Mouse (Mus musculus) heart, postnatal 36 days (tissue): ENCODE results near the gene Mrpl24. TPM values are rescaled to one million over a fixed set of nuclear protein-coding genes. Genes with fewer than 3 reads are reported as not detected.

Experiments used
- DNase-seq, 2 experiments: peaks; one replicate each; pipeline ENCODE4 v3.0.0; 2021 to 2022
- intact Hi-C: fragments of 180-260 bp; cut with DNase I; formaldehyde crosslinking; loops from one replicate; pipeline ENCODE4 v1.15.1; 2025
- total RNA-seq, 2 experiments: library from RNA; stranded (reverse); gene quantifications; 2 replicates each; pipeline ENCODE4 v1.2.3; 2021

Gene Mrpl24
- total RNA-seq, 2 experiments from 2014 or later, result 69.5 to 75.1 TPM

DNA sequence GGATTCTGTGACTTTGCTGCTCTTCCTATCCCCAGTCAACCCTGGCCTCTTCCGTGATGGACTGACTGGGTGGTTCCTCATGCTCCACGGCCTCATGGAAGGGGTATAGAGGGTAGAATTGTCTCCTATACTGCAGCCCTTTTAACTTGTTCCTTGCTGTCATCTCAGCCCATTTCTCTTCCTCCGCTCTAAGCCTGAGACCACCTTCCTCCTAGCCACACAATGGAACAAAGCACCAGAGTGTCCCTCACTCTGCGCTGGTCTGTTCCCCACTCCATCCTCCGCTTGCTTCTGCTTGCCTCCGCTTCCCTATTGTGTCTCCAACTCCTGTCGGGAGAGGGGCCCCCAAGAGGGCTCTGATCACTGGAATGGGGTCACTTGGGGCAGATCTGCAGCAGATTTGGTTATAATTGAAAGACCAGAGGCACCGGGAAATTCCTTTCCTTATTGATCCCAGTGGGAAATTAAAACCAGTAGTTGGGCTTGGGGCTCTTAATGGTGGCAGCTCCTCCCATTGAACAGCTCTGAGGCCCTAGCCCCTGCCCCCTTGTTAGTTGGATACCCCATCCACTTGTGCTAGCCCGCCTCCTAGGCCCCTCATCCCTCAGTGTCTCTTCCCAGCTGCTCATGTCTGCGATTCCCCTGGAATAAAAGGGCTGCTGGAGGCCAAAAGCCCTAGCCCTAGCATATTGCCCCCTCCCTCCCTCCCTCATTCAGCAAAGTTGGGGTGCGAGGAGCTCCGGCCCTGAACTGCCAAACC is 26.7 kb downstream of the Mrpl24 start:
- intact Hi-C loops, result no loop called here
- no peak for DNase-seq

DNA sequence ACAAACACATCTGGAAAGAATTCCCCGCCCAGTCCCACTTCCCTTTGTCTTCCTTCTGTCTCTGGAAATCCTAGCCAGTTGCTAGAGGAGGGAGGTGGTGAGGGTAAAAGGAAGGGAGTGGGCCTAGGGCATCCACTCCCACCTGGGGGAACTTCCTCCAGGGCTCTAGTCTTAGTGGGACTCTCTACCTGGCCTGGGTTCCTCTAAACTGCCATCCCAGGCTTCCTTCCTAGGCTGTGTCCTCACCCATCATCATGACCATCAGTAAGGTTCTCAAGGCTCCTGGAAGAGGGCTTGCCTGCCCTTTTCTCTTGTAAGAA is 27.2 kb downstream of the Mrpl24 start:
- intact Hi-C loops, result no loop called here
- no peak for DNase-seq

DNA sequence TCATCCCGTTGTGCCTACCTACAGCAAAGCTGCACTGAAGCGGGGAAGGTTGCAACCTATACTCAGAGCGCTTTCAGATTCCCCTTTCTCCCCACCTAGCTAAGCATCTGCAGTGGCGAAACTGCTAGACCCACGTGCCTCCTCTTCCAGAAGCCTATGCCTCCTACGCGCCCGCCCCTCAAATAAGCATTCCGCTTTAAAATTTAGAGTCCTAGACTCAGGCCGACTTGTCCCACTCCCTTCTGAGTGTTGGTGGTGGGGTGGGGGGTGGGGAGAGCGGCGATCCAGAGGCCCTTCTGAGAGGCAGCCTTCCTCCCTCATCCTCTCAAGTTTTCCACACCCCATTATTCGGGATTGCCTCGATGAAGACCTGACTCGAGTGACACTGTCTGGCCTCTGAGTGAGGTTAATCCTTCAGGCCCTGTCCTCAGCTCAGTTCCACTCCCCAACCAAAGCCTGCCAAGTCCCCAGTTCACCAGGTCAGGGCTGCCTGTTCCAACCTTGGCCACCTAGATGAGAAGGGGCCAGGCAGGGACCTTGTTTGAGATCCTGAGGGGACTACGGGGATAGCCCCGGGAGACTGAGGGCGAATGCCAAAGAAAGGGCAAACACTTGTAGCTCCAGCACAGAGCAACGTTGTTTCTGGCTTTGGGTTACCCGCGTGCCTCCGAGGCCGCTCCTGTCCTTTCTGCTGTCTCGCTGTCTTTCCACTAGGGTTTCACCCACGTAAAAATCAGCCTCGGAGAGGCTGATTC is 27.9 kb downstream of the Mrpl24 start:
- intact Hi-C loops, result no loop called here
- DNase-seq, result no peak

DNA sequence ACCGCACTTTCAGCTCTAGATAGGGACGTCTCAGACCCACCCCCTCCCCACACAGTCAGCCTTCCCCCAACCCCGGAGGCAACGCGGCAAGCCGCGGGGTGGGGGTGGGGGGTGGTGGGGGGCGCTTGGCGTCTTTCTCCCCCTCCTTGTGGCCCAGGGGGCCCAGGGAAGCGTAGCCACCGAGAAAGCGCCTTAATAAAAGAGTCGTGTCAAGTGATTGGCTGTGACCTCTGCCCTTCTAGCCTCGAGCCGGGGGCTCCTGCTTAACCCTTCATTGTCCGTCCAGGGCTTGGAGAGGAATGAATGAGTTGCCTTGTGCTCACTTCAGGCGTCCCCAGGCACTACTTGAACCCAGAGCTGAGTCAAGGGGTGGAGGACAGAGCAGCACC is 28.5 kb downstream of the Mrpl24 start:
- intact Hi-C loops, result no loop called here
- no peak for DNase-seq

DNA sequence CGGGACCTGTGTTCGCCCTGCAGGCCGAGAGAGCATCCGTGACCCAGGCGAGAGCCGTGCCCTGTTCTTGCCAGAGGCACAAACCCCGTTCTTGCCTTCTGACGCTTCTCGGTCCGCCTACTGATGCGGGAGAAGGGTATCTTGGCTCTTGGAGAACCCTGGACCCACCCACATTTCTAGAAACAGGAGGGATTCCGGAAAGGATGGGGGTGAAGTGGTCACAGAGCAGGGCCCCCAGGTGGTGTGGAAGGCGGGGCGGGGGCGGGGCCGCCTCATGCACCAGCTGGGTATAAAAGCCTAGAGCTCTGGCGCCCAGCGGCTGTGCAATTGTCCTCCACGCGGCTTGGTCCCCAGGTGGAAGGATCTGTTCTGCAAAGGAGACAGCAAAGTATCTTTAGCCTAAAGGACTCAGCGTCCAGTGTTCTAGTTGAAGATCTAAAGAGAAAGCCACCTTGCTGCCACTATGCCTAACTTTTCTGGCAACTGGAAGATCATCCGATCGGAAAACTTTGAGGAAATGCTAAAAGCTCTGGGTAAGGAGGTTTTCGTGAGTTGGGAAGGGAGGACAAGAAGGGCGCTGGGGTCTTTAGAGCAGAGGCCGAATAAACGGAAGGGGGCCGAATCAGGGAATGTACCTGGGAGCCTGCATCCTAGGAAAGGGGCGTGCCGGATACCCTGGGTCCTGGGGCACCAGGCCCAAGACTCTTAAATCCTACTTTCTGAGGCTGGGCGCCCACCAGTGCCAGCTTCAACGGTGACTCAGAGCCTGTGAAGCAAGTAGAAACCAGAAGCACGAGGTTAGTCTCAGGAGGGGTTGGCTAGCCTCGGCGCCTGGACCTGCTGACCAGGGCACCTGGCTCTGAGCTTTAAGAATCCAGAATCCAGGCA is 29.3 kb downstream of the Mrpl24 start, which contains the start of gene Crabp2:
Gene Crabp2 (plus strand): TSS at position 289 of the 888 bp plus-strand sequence.
- intact Hi-C loops, result no loop called here
- no peak for DNase-seq

DNA sequence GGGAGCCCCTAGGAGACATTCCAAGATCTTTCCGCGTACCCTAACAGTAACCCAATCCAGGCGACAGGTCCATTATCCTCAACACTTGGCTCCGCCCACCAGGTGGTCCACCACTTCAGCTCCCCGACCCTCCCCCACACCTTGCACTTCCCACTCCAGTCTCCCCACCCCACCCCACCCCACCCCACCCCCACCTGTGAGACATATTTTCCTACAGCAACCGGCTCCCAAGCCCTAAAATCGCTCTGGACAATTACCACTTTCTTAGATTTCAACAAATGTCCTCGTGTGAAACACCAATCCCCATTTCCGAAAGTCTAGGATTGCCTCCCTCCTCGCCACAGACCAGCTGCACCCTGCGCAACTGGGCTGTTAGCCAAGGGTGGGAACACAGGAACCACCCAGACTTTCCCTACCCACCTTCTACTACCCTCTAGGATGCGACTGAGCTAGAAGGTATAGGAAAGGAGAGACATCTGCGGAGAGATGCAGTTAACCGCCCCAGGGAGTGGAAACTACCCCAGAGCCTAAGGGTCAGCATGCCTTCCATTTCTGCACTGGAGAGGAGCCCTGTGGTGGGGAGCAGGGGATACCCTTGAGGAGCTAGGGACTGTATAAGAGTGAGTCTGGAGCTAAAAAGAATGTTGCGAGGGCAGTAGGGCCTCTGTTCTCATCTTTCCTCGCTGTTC is 30.1 kb downstream of the Mrpl24 start:
- no peak for DNase-seq
- intact Hi-C loops, result no loop called here

DNA sequence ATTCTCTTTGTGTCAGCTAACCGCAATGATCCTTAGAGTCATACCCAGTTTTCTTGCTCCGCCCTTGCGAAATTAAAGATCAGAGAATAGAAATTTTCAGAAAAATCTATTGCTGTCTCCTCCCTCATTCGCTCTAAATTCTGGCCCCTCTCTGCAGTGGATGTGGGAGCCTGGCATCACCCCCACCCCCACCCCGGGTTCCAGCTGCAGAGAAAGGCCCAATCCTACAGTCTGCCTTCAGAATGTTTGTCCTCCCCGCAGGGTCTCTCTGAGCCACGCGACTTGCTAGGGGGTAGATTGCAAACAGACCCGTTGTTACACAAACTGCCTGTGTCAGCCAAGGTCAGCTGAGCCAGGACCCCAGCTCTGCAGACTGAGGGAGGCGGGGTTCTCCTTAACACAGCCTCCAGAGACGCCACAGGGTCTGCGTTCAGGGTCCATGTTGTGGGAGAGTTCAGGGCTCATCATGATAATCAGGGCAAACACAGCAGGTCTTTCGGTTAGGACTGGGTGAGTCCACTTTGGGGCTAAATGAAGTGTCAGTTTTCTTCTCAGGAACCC is 30.7 kb downstream of the Mrpl24 start:
- no peak for DNase-seq
- intact Hi-C loops, result no loop called here

DNA sequence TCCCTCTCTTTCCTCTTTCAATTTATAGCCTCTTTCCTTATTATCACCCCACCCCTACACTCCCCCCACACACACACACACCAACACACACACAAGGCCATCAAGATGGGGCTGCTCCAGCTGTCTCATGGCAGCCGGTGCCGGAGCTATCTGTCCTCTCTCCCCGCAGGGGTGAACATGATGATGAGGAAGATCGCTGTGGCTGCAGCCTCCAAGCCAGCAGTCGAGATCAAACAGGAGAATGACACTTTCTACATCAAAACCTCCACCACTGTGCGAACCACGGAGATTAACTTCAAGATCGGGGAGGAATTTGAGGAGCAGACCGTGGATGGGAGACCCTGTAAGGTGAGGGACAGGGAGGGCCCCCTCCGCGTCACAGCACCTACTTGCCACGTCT is 32.6 kb downstream of the Mrpl24 start:
- intact Hi-C loops, result no loop called here
- DNase-seq, result no peak

DNA sequence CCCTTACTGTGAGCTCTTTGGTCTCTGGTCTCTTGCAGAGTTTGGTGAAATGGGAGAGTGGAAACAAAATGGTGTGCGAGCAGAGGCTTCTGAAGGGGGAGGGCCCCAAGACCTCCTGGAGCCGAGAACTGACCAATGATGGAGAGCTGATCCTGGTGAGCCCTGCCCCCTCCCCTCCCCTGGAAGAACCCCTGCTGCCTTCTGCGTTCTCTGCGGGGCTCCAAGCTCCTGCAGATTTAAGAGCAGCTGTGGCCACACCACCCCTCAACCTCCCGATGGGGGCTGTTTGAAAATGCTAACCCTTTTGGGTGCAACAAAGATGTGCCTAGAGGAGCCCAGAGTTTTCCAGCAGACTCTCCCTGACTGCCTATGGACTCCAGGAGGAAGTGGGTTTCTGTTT is 33.1 kb downstream of the Mrpl24 start:
- DNase-seq, result no peak
- intact Hi-C loops, result no loop called here

DNA sequence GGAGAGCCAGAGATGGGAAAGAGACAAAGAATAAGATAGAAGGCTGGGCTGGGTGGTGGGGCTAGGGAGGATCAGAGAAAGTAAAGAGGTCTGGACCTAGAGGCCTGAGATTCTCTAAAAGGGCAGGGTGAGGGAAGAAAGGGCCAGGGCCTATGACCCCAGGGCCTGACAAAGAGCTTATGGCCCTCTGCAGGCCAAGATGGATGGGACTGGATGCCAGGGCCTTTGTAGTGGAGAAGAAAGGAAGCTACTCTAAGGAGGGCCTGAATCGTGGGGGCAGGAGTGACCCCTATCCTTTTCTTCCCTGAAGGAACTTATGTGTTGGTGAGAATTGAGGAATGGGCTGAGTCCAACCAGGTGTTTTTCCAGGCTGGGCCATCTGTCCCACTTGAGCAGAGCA is 38.8 kb downstream of the Mrpl24 start:
- intact Hi-C loops, result no loop called here
- DNase-seq, result no peak

DNA sequence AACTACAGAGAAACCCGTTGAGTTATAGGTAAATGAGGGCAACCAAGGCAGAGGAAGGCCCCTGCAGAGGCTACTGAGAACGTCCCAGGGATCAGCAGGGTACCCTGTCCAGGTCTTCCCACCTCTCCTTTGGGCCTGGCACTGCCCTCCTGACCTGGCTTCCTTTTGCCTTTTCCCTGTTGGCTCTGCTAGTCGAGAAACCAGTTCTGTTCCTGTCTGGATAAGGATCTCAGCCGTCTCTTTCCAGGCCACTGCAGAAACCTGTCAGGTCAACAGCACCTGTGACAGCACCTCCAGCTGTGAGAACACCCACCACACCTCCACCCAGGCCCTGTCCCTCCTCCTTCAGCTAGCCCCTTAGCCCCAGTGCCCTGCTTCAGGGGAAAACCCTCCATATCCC is 39.2 kb downstream of the Mrpl24 start:
- intact Hi-C loops, result no loop called here
- DNase-seq, result no peak

DNA sequence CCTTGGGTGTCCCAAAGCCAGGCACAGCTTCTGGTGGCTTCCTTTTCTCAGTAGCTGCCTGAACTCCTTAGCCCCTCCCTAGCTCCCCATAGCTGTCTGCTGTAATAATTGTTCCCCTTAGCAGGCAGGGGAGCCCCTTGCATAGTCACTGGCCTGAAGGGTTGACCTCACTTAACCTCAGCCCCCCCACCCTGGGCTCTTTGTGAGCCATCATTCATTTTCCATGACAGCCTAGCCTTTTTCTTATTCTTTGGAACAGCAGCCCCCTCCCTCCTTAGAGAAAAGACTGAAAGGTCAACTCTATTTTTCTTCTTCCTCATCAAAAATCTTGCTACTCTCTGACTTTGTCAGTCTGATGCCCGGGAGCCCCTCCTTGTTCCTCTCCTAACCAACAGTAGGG is 39.7 kb downstream of the Mrpl24 start:
- intact Hi-C loops, result no loop called here
- DNase-seq, result no peak

DNA sequence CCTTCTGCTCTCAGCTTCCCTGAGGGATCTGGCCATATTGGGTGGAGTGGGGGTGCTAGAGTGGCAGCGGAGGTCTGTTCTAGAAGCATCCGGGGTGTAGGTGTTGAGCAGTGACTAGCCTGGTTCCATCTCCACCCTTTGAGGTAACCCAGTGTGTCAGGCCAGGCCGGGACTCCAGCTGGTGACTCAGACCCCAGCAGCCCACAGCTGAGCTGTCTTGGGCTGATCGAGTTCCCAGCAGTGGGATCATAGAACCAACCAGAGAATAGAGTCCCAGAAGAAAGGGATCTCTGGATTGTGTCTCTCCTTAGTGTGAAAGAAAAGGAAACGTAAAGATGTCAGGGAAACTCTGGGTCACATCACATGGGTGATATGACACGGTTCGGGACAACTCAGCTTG is 40.1 kb downstream of the Mrpl24 start:
- no peak for DNase-seq
- intact Hi-C loops, result no loop called here

DNA sequence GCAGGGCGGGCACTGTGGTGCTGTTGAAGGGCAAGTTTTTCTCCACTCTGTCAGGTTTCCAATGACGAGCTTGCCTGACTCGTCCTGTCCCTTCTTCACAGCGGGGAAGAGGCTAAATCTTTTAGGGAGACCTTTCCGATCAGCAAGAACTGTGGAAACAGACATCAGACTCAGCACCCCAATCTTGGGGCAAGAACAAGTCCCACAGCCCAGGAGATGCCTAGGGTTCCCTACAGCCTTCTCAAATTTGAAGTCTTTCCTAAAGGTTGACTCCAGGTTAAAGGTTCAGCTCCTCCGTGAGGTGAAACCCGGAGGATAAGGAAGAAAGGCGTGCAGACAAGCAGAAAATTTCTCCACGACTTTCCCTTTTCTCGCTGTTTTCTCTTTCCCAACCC is 40.9 kb downstream of the Mrpl24 start:
- no peak for DNase-seq
- intact Hi-C loops, result no loop called here

DNA sequence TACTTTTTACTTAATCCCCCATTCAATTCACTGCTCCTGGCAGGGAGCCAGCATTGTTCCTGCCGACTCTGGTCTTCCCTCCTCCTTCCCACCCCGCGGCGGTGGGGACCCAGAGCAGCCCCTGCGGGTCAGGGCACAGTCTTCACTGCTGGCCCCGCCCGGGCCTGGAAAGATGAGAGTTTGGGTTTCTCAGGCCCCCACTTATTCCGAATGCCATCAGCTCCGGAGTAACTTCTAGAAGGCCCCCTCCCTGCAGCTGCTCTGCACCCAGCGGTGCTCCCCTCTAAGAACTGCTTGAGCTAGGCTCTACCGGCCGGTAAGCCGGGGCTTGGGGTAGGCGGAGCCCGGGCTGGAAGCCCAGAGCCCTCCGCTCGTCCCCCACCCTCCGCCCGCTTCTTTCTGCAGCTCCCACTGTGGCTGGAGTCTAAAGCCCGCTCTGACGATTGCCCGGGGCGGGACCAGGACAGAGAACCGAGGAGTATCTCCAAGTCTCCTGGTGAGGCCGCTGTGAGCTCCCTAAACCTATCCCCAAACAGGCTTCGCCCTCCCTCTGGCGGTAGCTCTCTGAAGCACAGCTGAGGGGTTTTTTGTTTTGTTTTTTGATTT is 41.4 kb downstream of the Mrpl24 start:
- intact Hi-C loops, result loop anchor here (1.0 kb wide), 1 partner anchor 25 kb away; no protein-coding TSS in a partner anchor
- peak; percentile 84 to 87 for DNase-seq

DNA sequence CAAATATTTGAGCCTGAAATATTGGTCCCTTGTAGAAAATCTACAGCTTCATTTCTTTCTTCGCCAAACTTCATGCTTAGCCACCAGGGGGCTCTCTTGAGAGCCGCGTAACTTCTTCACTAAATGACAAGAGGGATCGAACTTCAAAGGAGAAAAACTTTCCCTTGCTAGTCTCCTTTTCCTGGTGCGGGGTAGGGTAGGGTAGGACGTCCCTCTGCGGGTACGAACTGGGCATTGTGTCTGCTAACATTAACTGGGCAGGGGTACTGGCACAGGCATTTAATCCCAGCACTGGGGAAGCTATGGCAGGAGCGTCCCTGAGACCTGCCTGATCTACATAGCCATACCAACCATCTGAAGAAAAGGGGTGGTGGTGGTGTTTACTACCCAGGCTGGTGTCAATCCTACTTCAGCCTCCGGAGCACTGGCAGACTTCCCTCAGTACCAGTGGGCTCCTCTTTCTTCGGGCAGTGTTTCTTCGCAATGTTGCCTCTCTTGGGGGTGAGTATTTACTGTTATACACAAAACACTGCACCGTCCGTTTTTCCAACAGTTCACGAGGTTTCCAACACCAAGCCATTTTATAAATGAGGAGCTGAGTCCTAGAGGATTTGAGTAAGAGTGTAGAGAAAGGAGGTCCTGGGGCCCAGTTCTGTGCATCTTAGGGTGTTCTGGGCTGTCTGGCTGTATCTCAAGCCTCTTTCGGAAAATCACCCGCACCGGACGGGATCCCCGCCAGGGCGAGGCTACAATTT is 51.1 kb downstream of the Mrpl24 start:
- intact Hi-C loops, result loop anchor here (1.0 kb wide), 2 partner anchors 12 to 17 kb away; no protein-coding TSS in a partner anchor
- peak; percentile 67 to 78 for DNase-seq

DNA sequence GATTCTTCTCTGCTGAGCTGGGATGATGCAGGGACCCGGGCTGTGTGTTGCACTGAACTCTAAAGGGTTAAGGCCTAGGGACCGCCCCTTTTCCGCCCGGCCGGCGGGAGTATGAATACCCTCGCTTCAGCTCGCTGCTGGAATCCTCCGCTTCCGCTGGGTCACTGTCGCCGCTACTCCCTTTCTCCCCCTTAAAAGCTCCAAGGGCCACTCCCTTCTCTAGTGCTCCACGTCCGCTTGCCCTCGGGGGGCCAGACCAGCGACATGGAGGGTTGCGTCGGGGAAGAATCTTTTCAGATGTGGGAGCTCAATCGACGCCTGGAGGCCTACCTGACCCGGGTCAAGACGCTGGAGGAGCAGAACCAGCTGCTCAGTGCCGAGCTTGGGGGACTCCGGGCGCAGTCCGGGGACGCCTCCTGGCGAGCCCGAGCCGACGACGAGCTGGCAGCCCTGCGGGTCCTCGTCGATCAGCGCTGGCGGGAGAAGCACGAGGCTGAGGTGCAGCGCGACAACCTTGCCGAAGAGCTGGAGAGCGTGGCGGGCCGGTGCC is 51.7 kb downstream of the Mrpl24 start, which contains the start of gene Nes:
Gene Nes (plus strand): TSS at position 140 of the 550 bp plus-strand sequence.
- intact Hi-C loops, result loop anchor here (1.0 kb wide), 2 partner anchors 11 to 16 kb away; no protein-coding TSS in a partner anchor
- DNase-seq, result peak; percentile 75 to 78

DNA sequence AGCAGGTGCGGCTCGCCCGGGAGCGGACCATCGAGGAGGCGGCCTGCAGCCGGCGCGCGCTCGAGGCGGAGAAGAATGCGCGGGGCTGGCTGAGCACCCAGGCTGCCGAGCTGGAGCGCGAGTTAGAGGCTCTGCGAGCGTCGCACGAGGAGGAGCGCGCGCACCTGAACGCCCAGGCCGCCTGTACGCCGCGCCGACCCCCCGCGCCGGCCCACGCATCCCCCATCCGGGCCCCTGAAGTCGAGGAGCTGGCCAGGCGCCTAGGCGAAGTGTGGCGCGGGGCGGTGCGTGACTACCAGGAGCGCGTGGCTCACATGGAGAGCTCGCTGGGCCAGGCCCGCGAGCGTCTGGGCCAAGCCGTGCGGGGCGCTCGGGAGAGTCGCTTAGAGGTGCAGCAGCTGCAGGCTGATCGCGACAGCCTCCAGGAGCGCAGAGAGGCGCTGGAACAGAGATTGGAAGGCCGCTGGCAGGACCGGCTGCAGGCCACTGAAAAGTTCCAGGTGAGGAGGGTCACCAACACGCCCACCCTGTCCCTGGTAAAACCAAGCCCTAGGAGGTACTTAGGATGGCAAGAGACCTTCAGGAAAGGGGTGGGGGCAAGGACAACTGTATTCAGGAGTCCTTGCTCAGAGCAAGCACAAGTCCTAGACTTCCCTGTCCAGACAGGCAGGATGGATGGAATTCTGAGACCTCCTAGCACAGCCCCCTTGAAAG is 52.3 kb downstream of the Mrpl24 start:
- DNase-seq, result no peak
- intact Hi-C loops, result no loop called here
